Mouse (Mus musculus) layer of hippocampus, postnatal 25 days (tissue): ENCODE results near the gene Car5a. TPM values are rescaled to one million over a fixed set of nuclear protein-coding genes. Genes with fewer than 3 reads are reported as not detected.

Experiments
- DNase-seq, 2 experiments: peaks; one replicate each; pipeline ENCODE4 v3.0.0; 2022; ENCODE audit warnings: mixed read lengths in 2 of 2, low spot score in 1 of 2; ENCODE audit errors: extremely low spot score in 1 of 2
- total RNA-seq, 2 experiments: library from RNA; stranded (reverse); gene quantifications; 2 replicates each; pipeline ENCODE4 v1.2.3; 2021

Car5a gene
- total RNA-seq, 2 experiments from 2014 or later, result not detected

- peak; percentile 42 to 68 for DNase-seq
Observed at GRCm38 (mm10) chr8:121935341-121936294, 9.1 kb downstream of the Car5a start.

- DNase-seq, result no peak
Observed at GRCm38 (mm10) chr8:121934923-121935322, 9.8 kb downstream of the Car5a start.

GRCm38 (mm10) chr8:121934506-121934905 lies 10.2 kb downstream of the Car5a start:
- no peak for DNase-seq

GRCm38 (mm10) chr8:121932668-121933520 lies 11.8 kb downstream of the Car5a start:
- no peak for DNase-seq

GRCm38 (mm10) chr8:121932026-121932667 lies 12.6 kb downstream of the Car5a start:
- no peak for DNase-seq

GRCm38 (mm10) chr8:121931571-121931970 lies 13.1 kb downstream of the Car5a start:
- DNase-seq, result no peak

GRCm38 (mm10) chr8:121930047-121930446 lies 14.7 kb downstream of the Car5a start:
- DNase-seq, result no peak

GRCm38 (mm10) chr8:121927316-121927715 lies 17.4 kb downstream of the Car5a start:
- DNase-seq, result peak in 1 of 2 experiments; percentile 58

GRCm38 (mm10) chr8:121926266-121926665 lies 18.4 kb downstream of the Car5a start:
- no peak for DNase-seq

- peak; percentile 60 to 88 for DNase-seq
Observed at GRCm38 (mm10) chr8:121925624-121926023, 19.1 kb downstream of the Car5a start.

- no peak for DNase-seq
Observed at GRCm38 (mm10) chr8:121924681-121925080, 20.0 kb downstream of the Car5a start.

GRCm38 (mm10) chr8:121922101-121922500 lies 22.6 kb downstream of the Car5a start:
- no peak for DNase-seq

- no peak for DNase-seq
Observed at GRCm38 (mm10) chr8:121921582-121921981, 23.1 kb downstream of the Car5a start.

GRCm38 (mm10) chr8:121919731-121920130 lies 25.0 kb downstream of the Car5a start:
- no peak for DNase-seq

GRCm38 (mm10) chr8:121919158-121919557 lies 25.5 kb downstream of the Car5a start:
- no peak for DNase-seq

- no peak for DNase-seq
Observed at GRCm38 (mm10) chr8:121913378-121913777, 31.3 kb downstream of the Car5a start.

- no peak for DNase-seq
Observed at GRCm38 (mm10) chr8:121912831-121913230, 31.9 kb downstream of the Car5a start.

GRCm38 (mm10) chr8:121911987-121912386 lies 32.7 kb downstream of the Car5a start:
- DNase-seq, result no peak

GRCm38 (mm10) chr8:121911400-121911799 lies 33.3 kb downstream of the Car5a start:
- no peak for DNase-seq

- peak; percentile 74 to 93 for DNase-seq
Observed at GRCm38 (mm10) chr8:121909663-121910062, 35.0 kb downstream of the Car5a start.

- no peak for DNase-seq
Observed at GRCm38 (mm10) chr8:121909148-121909541, 35.6 kb downstream of the Car5a start.
